Mouse (Mus musculus): ENCODE results near the gene Hs1bp3. TPM values are rescaled to one million over a fixed set of nuclear protein-coding genes. Genes with fewer than 3 reads are reported as not detected.

The Hs1bp3 gene
- total RNA-seq, 2 experiments from 2014 or later: 6.2 to 7.7 TPM

DNA sequence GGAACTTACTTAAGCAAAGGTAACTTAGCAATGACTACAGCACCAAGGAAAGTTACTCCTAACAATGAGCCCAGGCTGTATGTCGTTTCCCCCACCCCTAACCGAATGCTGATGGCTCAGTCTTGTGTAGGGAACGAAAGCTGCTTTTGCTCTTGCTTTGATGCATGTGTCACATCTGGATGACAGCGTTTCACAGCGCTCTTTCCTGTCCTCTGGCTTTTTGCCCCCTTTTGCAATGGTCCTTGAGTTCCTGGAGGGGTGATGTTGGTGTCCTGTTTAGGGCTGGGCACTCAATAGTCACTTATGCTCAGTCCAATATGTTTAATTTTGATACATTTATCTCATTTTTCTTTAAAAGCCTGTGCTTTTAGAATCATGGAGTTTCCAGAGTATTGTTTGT lies 48.6 kb downstream of the Hs1bp3 start:
- DNase-seq: no peak

DNA sequence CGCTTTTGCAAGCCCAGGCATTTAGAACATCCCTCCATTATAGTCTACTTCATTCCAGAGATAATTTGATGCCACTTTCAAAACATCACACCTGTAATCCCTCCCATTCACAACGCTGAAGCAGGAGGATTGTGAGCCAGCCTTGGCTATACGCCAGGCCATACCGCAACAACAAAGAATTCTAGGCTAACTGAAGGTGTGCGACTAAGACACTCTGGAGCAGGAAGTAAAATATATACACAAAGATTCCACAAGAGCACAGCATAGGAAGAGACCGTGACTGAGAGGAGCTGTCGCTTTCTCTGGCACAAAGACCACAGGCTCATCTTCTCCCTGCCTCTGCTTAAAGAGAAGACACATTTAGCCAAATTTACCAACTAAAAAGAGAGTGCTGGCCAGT lies 49.2 kb downstream of the Hs1bp3 start:
- DNase-seq: no peak

DNA sequence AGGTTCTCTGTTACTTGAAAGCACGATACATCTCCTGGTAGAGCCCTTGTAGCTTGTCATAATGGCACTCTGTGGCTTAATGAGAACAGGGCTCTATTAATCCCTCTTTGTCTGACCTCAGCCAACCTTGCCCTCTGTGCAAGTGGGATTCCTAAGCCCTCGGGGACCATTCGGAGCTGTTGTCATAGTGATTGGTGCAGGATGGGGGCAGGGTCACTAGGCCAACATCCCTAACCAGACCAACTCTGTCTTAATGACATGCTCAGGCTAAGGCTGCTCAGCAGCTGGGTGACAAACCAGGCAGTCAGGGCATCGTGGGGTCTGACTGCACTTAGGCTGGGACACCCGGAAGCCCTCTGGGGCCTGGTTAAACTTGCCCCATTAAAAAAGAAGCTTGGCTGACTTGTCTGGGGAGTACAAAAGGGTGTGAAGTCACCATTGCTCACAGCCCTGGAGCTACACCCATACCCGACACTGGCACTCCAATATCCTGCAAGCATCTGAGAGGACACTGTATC lies 51.1 kb downstream of the Hs1bp3 start:
- no peak for DNase-seq

DNA sequence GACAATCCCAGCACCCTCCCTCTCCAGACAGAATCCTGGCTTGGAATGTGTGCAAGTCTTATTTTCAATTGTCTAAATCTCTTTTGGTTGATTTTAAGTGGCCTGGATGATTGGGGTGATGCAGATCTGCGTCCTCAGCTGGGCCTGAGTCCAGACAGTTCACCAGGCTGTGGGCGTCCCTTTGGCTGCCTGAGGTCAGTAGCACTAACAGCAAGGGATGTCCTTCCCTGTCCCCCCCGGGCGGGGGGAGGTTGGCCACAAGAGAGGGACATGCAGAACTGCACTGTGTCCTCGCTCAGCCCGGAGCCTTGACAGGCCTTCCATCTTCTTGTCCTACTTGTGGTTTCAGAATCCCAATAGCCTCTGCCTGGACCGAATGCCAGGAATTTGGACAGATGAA lies 52.1 kb downstream of the Hs1bp3 start:
- DNase-seq: no peak

DNA sequence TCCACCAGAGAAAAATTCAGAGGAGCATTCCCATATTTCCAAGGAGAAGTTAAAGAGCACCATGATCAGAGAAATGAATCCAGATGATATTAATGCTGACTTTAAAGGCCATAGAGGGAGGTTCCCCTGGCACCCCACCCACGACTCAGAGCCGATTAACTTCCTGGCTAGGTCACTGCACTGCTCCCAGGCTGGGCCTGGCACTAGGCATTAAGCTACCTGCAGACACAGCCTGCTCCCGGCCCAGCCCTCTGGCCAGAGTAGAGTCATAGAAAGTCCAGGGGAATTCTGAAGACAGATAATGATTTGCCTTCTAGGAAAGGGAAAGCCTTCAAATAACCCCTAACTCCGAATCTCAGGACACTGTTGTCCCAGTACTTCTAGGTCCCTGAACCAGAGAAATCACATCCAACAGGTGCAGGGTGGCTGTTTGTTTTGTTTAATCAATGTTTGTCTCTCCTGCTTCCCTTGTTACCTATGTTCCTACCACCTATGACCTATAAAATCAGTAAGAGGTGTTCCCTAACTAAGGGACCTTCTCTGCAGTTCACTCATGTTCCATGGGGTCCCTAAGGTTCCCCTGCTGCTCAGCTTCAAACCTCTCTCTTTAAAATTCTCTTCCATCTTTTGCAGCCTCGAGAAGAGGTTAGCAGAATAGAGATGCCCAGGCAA lies 52.8 kb downstream of the Hs1bp3 start:
- DNase-seq: no peak

DNA sequence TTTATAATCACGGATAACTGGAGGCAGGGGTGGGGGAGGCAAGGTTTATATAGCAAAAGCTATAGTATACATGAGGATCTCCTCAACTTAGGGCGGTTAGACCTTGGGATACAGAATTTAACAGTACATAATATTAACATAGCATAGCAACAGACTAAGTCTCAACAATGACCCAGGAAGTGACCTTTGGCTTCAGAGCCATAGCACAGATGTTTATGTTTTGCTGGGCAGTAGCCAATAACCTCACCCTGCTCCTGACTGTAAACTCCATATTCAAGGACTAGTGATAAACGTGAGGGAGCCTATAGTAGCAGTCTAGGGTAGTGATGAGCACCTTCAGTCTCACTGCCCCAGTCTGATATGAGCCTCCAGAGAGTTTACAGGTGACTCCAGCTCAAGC lies 53.5 kb downstream of the Hs1bp3 start:
- DNase-seq: no peak

DNA sequence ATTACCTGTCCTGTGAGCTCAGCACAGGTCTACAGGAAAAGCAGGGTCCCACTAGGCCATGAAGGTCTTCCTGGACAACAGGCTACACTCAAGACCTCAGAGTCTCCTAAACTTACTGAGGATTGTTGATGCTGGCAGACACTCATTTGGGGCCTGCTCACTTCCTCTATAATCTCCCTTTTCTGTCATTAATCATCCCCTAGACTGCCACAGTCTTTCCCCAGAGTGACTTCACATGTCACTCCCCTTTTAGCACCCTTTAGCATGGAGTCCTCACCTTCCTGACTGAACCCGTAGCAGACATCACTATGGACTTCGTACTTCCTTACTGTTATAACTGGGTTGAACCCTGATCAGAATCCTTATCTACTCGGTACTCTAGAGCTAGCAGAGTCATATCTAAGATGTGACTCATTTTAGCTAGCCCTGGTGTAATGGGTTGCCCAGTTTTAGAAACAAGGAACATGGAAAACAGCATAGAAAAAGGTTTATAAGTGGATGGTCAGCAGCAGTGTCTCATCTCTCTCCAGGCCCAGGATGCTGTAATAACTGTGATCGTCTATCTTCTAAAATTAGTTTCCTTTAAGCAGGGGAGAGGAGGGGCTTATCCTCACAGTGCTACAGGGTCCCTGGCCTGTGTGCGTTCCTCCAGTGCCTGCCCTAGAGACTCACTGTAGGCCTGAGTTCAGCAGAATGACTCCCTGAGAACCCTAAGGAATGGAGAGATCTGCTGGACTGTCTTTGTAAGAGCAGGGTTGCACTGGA lies 58.7 kb downstream of the Hs1bp3 start:
- DNase-seq: no peak

DNA sequence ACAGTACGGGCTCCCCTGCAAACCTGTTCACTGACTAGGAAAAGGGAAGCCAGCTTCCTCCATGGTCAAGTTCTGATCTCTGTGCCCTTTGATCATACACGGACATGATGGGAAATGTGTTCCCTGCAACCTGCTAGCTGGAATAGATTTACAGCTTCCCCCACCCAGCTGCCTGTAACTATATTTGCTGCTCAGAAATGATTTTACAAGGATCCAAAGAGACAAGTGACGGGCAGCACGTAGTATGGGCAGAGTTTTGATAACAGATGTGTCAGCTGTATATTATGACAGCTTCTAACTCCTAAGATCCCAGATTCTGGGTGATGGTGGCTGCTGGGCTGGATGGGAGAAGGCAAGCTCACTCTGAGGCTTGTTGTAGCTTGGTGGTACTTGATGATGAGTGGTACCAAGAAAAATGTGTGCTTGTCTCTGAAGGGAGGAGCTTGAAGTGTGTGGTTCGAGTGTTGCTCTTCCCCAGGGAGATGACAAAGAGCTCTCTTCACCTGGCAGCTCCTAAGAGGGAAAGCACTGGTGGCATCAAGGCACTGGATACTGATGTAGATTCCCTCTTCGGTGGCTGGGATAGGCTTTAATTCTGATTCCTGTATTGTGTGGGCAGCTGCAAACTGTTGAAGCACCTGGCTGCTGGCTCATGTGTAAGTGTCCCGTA lies 59.4 kb downstream of the Hs1bp3 start:
- no peak for DNase-seq

DNA sequence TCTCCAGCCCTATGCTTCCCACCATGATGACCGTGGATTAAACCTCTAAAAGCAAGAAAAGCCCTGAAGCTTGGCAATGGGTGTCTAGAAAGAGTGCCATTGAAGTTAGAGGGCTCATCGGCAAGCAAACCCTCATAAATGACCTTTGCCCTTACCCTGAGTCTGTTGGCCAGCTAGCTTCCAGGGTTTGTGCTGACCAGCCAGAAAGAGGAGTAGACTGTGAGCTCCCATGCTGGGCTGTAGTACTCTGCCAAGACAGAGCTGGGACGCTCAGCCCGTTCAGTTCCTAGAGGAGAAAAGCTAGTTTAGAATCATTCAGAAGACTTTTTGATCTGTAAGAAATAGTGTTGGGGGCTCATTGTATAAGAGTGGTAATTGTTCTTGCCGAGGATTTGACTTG lies 60.5 kb downstream of the Hs1bp3 start:
- no peak for DNase-seq

DNA sequence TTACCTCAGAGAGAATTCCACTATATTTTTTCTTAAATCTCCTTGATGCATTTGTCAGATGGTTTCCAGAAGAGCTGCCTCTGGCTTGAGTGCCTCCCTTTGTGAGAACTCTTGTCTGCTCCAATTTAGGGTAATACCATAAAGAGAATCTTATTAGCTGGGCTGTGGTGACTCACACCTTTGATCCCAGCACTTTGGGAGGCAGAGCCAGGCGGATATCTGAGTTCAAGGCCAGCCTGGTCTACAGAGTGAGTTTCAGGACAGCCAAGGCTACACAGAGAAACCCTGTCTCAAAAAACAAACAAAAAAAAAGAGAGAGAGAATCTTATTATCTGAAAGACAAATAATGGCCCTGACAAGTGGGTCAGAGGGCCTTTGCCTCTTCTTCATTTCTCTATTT lies 63.9 kb downstream of the Hs1bp3 start:
- no peak for DNase-seq

DNA sequence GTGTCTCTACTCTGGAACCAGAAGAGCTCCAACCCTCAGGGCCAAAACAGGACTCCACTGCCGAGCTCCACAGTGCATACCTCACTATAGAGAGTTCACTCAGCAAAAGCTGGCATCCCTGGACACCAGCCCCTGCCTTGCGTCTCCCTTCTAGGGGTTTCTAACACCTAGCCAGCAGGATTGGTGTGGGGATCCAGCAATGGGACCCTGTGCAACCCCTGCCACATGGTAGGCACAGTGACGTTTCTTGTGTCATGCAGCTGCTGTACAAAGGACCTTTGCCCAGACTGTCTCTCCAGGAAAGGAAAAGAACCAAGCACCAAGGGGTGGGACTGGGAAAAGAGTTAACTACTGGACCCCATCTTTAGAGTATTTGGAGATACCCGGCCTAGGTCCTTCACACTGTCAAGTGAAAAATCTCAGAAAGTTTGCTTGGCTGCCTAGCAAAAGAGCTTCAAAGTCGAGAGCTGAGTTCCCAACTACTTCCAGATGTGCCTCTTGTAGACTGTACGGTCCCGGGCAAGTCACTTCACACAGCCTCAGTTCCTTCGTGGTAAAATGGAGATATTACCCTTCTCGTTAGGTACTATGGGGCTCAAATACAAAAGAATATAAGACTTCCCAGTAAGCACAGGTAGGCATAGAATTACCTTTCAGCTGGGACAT lies 64.9 kb downstream of the Hs1bp3 start:
- no peak for DNase-seq

DNA sequence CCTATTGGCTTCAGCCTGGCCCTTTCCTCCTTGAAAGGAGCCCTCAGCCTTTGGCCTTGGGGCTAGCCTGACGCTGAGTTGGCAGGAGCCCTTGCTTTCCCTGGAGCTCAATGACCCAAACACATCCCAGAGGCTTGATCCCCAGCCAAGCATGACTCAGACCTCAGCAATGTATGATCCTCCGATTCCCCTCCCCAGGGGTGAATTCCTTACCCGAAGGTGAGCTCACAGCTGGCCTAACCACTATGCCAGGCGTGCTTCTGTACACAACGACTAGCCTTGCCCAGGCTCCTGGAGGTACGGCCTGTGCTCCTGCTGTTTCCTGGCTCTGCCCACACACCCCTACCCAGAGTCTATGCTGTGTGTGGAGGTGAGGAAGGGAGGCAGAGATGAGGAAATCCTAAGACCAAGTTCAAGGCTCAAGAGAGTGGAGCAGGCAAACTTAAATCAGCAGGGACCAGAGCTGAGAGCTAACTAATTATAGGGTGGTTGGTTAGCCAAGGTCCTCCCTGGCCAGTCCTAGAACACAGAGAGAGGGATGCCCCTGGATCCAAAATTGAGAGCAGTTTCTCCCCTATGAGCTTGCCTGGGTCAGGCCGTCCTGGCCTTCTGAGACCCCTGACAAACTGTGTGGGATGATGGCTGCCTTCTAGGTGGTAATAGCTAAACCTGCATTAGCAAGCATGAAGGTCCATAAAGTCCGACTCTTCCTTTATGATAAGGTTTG lies 66.7 kb downstream of the Hs1bp3 start:
- peak; percentile 58 for DNase-seq

DNA sequence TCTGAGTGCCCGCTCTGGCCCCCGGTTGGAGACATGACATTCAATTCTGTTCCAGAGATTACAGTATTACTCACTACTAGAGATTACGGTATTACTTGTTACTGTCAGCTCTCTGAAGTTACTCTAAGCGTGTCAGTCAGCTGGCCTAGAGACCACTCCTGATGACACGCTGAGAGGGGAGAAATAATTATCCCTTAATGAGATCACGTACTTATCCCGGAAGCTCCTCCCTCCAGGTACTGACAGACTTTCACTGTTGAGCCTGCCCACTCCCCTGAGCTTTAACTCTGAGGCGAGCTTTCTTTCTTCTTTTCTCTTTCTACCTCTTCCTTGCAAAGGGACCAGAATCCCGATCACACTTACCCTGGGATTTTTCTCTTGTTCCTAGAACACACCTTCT lies 67.7 kb downstream of the Hs1bp3 start:
- no peak for DNase-seq

DNA sequence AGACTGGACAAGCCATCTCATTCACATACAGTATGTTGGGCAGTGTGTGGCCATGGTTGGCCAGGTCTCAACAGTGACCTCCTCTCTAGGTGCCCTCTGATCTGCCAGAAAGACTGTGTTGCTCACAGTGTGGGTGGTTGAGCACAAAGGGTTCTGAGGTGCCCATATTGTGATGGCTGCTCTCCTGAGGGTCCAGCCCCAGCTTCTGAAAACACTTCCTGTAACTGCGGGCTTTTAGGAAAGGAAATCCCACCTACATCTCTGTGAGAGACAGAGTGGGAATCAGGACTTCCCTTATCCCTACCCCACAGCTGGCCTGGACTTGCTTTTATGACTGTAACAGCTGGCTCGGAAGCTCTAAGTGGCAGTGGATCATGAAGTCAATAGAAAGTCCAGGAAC lies 68.7 kb downstream of the Hs1bp3 start:
- no peak for DNase-seq

DNA sequence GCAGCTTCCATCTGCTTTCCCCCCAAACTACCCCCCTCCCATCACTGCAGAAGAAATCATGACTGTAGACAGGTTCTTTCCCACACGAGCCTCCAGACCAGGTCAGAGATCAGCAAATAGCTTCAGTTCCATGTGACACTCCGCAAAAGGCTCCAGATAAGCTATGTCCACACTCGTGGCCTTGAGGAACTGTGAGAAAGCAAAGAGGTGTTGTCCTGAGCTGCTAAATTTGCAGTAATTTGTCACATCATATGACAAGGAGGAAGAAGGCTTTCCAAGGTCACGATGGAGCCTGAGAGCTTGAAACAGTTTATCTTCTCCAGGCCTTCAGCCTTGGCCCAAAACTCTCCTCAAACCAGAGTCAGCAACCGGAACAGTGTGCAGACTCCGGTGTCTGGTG lies 70.6 kb downstream of the Hs1bp3 start:
- no peak for DNase-seq

DNA sequence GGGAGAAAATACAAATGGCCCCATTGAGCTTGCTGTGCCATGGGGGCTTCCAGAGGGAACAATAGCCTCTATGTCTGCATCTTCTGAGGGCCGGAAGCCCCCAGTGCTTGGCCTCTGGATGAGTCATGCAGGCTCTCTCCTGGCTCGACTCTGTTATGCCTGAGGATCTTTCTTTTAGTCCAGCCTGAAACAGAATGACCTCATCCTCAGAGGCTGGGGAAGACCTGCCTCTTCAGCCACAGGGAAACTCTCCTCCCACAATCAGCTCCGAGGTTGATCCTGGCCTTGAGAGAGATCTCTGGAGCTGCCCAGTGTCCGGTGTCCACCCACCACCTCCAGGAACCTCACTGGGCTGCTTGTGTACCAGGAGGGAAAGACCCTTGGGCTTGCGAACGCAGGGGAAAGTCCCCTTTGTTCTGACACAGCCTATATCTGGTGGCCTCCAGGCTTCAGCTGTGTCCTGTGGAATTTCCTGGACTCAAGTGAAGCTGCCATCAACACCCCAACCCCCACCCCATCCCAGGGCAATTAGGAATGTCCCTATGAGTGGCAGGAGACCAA lies 73.3 kb downstream of the Hs1bp3 start:
- no peak for DNase-seq

DNA sequence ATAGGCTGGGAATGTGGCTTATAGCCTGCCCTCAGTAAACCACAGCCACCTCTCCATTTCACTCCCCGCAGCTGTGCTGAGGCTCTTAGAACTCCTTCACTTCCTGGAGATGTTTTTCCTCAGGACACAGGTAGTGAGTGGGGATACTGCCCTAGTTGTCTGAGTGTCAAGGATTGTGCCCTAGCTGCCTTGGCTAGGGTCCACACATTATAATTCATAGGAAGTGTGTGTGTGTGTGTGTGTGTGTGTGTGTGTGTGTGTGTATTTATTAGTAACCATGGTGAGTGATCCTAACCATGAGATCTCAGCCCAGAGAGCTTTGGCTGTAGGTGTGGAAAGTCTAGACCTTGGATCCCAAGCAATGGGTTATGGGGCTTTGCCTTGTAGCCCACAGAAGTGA lies 74.0 kb downstream of the Hs1bp3 start:
- DNase-seq: no peak

DNA sequence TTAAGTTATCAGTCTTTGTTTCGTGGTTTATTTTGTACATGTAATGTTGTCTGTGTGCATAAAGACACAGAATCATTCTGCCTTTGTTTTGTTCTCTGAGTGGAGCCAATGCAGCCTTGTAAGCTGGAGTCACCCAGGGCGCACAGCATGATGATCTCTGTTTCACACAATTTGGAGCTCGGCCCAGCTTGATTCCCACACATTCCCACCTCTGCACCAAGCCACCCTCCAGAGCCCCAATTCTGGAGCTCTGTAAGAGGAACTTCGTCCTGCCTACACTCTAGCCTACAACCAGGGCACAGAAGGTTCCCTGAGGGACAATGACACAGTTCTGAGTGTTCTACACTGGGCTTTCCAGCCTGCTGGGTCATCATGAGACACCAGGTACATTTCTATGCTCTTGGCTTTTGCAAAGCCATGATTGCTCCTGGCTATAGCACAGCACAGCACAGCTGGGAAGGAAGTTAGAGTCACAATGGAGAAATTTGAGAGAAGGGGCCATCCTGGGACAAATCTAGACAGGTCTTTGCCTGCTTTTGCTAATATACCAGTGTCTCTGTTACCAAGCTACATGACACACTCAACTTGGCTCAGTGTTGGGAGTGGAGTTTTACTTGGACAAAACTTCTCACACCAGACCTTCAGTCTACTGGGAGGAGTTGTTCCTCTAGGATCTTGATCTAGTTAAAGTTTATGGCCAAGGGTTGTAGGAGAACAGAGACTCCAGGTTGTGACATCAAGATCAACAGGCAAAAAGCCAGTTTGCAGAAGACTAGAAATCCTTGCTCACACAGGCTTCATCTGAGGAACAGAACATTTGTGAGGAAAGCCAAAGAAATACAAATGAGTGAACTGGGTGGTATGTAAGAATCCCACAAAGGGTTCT lies 75.5 kb downstream of the Hs1bp3 start:
- no peak for DNase-seq

DNA sequence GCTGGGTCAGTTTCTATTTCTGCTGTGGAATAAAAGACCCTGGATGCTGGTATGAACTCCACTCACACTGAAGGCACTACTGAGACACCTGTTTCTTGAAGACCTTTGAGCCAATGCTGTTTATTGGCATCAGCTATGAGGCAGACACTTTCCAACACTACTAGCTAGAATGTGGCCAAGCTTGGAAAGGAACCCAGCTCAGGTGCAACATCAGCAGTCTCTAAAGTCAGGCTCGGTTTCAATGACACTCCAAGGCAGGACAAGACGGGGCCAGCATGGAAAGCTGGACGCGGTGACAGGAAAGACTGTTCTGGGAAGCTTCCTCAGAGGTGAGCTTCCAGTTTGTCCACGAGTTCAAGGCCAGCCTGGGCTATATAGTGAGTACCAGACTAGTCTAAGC lies 80.0 kb downstream of the Hs1bp3 start:
- peak; percentile 28 for DNase-seq
